Mouse (Mus musculus): ENCODE data around the gene Apoh.
A peak's percentile ranks its signal among the peaks of the same experiment; 100 is the strongest.

Apoh gene

GRCm38 (mm10) chr11:108342781-108343768 is at the start of gene Apoh:
Gene Apoh (plus strand): TSS chr11:108343354.
- peak; percentile 7 for DNase-seq (ENCODE audit: low spot score)

- DNase-seq (ENCODE audit: low spot score), result no peak
Measured at GRCm38 (mm10) chr11:108293843-108294242, 49.3 kb upstream of the Apoh start.

DNA sequence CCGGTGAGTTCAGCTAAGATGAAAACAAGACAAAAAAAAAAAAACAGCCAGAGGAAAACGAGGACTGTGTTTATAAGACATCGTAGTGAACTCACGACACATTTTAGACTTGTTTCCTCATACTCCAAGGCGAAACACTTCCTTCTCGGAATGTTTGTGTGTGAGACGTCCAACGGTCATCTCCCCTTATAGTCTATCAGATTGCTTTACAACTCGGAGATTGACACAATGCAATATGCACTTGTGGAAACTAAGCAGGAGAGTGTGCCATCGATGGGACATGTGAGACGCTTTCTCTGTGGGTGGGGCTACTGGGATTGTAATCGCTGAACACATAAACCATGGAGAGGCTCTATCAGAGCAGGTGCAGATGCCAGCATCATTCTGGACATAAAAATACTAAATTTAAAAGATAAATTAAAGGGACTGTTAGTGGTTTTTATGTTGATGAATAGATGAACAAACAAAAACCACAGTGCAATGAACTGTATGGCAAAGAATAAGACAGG is 48.8 kb upstream of the Apoh start:
- DNase-seq (ENCODE audit: low spot score), result no peak

GRCm38 (mm10) chr11:108295373-108295772 is 47.8 kb upstream of the Apoh start:
- DNase-seq (ENCODE audit: low spot score), result no peak

DNA sequence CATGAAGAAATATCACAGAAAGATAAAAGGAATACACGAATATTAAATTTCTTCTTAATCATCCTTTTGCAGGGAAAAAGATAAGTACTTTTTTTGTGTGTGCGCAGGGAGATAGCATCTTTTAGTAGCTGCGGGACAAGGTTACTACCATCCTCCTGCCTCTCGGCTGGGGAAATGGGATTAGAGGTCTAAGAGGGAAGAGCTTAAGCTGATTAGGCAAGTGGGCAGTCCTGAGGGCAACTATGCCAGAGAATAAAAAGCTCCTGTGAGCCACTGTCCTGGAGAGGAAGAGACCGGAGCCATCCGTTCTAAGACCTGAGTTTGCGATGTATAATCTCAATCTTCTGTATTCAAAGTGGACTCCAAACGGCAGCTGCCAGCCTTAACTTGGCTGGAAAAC is 45.2 kb upstream of the Apoh start:
- DNase-seq (ENCODE audit: low spot score), result no peak

- DNase-seq (ENCODE audit: low spot score), result no peak
Measured at GRCm38 (mm10) chr11:108299913-108300312, 43.2 kb upstream of the Apoh start.

DNA sequence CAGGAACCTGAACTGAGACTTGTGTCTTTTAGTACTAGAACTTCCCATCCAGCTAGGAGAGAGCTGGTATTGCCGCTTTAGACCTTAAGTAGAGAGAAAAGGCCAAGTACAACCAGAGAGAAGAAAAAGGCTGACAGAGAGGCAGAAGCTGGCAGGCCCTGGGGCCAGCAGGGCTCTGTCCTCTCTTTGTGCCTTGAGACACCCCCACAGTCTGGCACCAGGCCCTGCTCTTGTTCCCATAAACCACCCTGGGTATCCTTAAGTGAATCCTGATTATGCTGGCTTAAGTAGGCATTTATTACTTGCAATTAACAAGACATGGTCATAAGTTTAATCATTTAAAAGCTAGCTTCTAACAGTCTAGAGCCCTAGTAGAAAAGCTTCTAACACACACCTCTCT is 42.7 kb upstream of the Apoh start:
- no peak for DNase-seq (ENCODE audit: low spot score)

GRCm38 (mm10) chr11:108301036-108301435 is 42.1 kb upstream of the Apoh start:
- no peak for DNase-seq (ENCODE audit: low spot score)

- DNase-seq (ENCODE audit: low spot score), result no peak
Measured at GRCm38 (mm10) chr11:108301796-108302490, 41.2 kb upstream of the Apoh start.

DNA sequence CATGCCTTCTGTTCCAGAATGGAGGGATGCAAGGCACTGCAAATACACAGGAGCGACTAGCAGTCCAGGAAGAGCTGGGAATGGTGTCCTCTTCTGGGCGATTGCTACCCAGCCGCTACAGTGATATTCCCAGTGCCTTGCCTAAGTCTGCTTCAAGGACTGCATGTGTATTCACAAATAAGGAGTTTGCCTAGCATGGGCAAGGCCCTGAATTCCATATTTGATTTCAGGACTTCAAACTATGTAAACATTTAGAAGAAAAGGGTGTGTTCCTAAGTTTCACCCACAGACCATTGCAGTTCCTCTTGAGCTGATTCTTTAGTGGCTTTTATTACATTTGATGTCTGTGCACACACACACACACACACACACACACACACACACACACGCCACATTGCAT is 39.4 kb upstream of the Apoh start:
- DNase-seq (ENCODE audit: low spot score), result no peak

DNA sequence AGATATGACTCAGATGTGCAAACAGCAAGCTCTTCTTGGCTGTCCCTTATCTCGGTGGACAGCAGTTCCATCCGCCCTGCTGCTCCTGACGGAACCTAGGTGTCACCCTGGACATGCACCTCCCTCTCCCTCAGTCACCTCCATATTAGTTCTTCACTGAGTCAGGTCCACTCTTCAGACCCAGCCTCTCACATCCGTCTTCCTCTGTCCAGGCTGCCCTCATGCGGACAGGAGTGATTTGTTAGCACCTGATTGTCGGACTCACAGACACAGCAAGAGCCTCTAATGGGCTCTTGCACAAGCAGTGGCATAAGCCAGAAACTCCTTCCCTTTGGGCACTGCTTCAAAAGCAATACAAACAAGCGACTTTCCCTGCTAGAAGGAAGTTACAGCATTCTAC is 35.9 kb upstream of the Apoh start:
- DNase-seq (ENCODE audit: low spot score), result no peak

DNA sequence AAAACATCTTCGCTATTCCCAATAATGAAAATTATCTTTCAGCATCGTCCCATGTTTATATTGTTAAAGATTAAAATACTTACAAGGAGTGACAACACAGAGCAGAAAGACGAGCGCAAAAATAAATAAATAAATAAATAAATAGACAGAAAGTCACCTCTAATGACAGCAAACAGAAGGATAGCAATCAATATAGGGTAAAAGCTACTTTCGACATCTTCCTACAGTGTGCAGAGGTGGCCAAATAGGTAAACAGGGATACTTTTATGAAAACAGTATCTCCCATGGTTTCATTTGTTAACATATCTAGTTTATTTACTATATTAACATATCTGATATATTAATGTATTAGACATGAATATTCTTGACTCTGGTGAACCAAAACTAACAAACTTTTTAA is 34.9 kb upstream of the Apoh start:
- DNase-seq (ENCODE audit: low spot score), result no peak

DNA sequence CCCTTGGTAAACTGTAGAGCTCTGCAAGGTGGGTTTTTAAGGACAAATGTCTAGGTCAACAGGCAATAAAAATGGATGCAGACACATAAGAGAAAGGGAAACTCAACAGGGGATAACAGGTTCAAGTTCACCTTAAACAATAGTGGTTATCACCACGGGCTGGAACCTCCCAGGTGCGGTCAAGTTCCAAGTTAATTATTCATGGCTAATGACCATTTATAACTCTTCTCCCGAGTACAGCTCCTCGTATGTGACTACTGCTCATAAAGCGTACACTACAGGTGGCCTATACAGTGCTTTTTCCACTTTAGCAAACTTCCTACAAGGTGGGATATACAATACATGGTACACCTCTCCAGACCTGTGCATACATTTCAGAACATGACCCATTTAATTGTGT is 33.4 kb upstream of the Apoh start:
- no peak for DNase-seq (ENCODE audit: low spot score)

- DNase-seq (ENCODE audit: low spot score), result no peak
Measured at GRCm38 (mm10) chr11:108311912-108312311, 31.2 kb upstream of the Apoh start.

GRCm38 (mm10) chr11:108312516-108312915 is 30.6 kb upstream of the Apoh start:
- DNase-seq (ENCODE audit: low spot score), result no peak

DNA sequence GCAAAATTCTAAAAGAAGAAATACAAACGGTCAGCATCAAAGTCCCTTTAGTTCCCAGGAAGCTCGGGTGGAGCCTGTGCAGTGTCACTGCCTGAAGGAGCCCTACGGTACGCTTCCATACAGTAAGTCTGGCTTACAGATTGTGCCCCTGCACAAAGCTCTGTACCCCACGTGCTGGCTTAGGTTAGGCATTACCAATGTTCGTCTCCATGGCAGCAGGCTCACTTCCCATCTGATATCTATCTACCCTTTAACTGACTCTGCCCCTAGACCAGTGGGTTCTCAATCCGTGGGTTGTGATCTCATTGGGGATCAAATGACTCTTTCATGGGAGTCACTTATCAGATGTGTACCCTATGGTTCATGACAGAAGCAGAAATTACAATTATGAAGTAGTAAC is 27.4 kb upstream of the Apoh start:
- no peak for DNase-seq (ENCODE audit: low spot score)

- DNase-seq (ENCODE audit: low spot score), result no peak
Measured at GRCm38 (mm10) chr11:108317878-108318277, 25.3 kb upstream of the Apoh start.

DNA sequence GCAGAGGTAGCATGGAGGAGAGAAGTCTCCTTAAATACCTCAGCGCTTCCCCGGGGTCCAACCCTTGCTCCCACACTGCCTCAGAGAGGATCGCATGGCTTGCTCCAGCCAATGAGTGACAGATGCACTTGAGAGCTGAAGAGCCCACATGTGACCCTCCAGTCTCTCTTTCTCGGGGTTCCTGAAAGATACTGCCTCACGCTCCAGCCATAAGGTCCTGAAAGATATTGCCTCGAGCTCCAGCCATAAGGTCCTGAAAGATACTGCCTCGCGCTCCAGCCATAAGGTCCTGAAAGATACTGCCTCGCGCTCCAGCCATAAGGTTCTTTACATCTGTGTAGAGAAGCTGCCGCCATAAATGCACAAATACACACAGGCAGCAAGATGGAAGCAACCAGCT is 24.0 kb upstream of the Apoh start:
- no peak for DNase-seq (ENCODE audit: low spot score)

DNA sequence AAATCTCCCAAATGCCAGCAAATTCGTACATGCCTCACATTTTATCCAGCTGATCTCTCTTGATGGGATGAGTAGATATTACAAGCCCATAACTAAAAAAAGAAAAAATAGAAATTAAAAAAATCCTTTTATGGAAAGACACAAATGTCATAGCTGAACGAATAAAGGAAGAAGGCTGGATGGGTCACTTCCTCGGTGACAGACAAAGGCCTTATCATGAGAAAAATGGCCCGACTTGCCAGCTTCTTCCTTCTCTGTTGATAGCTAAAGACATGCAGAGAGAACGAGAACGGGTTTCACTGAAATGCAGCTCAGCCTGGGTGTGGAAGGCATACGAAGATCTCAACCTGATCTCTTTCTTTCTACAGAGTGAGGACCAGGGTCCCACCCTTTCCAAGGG is 22.6 kb upstream of the Apoh start:
- no peak for DNase-seq (ENCODE audit: low spot score)

GRCm38 (mm10) chr11:108322156-108322555 is 21.0 kb upstream of the Apoh start:
- no peak for DNase-seq (ENCODE audit: low spot score)

- no peak for DNase-seq (ENCODE audit: low spot score)
Measured at GRCm38 (mm10) chr11:108325943-108326342, 17.2 kb upstream of the Apoh start.

DNA sequence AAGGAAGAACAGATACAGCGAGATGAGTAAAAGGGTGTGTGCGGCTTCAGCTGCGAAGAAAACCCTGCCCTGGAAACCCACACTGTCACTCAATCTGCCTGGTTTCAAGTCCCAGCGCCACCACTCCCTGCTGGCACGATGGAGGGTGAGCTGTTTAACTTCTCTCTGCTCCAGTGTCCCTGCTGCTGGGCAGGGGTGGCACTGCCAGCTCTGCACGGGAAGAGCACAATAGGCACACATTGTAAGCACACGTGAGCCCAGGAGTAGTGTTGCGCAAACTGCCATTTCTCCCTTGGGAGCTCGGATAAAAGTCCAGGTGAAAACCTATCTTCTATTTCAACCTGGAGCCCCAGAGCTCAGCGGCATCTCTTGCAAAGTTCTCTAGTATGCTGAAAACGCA is 12.3 kb upstream of the Apoh start:
- no peak for DNase-seq (ENCODE audit: low spot score)

GRCm38 (mm10) chr11:108333006-108333405 is 10.1 kb upstream of the Apoh start:
- DNase-seq (ENCODE audit: low spot score), result no peak

Data from spleen, adult 12 weeks (tissue).